Mouse (Mus musculus) heart, embryonic 16.5 days (tissue): ENCODE data around the gene Sec16a. TPM values are rescaled to one million over a fixed set of nuclear protein-coding genes. Genes with fewer than 3 reads are reported as not detected.
A peak's percentile ranks its signal among the peaks of the same experiment; 100 is the strongest.

Source experiments
- ATAC-seq: fragments of 200-750 bp; cut with Nextera tagmentation; replicated peaks from 2 replicates; pipeline ENCODE4 v1.8.0; 2017; ENCODE audit warnings: moderate number of reproducible peaks; ENCODE audit not compliant: insufficient read depth, low FRiP score; ENCODE audit errors: extremely low read depth
- H3K27ac ChIP-seq: fragments of 300-500 bp; sonication (generic); 2 replicates; pipeline ENCODE4 v1.5.1; 2014; ENCODE audit warnings: mild to moderate bottlenecking, low read length, control low read depth, moderate library complexity
- H3K27me3 ChIP-seq: fragments of 300-500 bp; sonication (generic); 2 replicates; pipeline ENCODE4 v1.6.1; 2014; ENCODE audit warnings: low read length, mixed read lengths; ENCODE audit not compliant: control insufficient read depth, insufficient read depth
- H3K36me3 ChIP-seq: fragments of 300-500 bp; sonication (generic); 2 replicates; pipeline ENCODE4 v1.6.1; 2014; ENCODE audit not compliant: control insufficient read depth, insufficient read depth
- H3K4me1 ChIP-seq: fragments of 300-500 bp; sonication (generic); 2 replicates; pipeline ENCODE4 v1.6.1; 2014; ENCODE audit warnings: low read length, mixed read lengths; ENCODE audit not compliant: control insufficient read depth, insufficient read depth
- H3K4me2 ChIP-seq: fragments of 300-500 bp; sonication (generic); 2 replicates; pipeline ENCODE4 v1.6.1; 2014; ENCODE audit warnings: low read depth, mild to moderate bottlenecking, control low read depth, low read length
- H3K4me3 ChIP-seq: fragments of 300-500 bp; sonication (generic); 2 replicates; pipeline ENCODE4 v1.5.1; 2014; ENCODE audit warnings: mild to moderate bottlenecking, control low read depth, low read length
- H3K9ac ChIP-seq: fragments of 300-500 bp; sonication (generic); 2 replicates; pipeline ENCODE4 v1.6.1; 2014; ENCODE audit warnings: low read length, control low read depth
- H3K9me3 ChIP-seq: fragments of 300-500 bp; sonication (generic); replicated peaks from 2 replicates; pipeline ENCODE4 v1.6.1; 2016; ENCODE audit warnings: low read length; ENCODE audit not compliant: control insufficient read depth
- WGBS: fragments of 180-500 bp; shearing (Covaris S2); extraction: QIAGEN DNeasy Blood & Tissue Kit; methylation state at CpG from one replicate; pipeline ENCODE4 v1.1.7; 2014; 5-methylcytosine and 5-hydroxymethylcytosine counted together
- polyA plus RNA-seq: library from polyadenylated mRNA; unstranded; fragments of >200 nt; fragmentation: Nextera tagmentation; extraction: Ambion mirVana; gene quantifications from 2 replicates; pipeline ENCODE4 v1.2.1, GENCODE M21; 2015

Gene Sec16a
- polyA plus RNA-seq = 14.5 and 14.8 TPM in 2 replicates

GRCm38 (mm10) chr2:26444946-26445665 lies at the start of gene Sec16a:
Gene Sec16a, minus strand, starts transcription at chr2:26445216.
- H3K4me1 ChIP-seq = peaks cover 31% of the 10 kb centered on the region
- H3K4me2 ChIP-seq = peak within 1 kb of the TSS; percentile 90
- H3K27me3 ChIP-seq = no peaks in the 10 kb centered on the region
- peak; percentile 89 for ATAC-seq
- WGBS = under 1% methylated on average over 61 of the region's 61 CpGs
- peak within 1 kb of the TSS; percentile 91 for H3K4me3 ChIP-seq
- peaks cover 16% of the 10 kb centered on the region for H3K36me3 ChIP-seq
- peak within 1 kb of the TSS; percentile 94 for H3K9ac ChIP-seq
- peak within 1 kb of the TSS; percentile 94 for H3K27ac ChIP-seq
- H3K9me3 ChIP-seq = no peaks in the 10 kb centered on the region

- ATAC-seq = no peak
- H3K36me3 ChIP-seq = 0 out of 2 replicates have a peak, but pooled peaks cover 4% of the 10 kb centered on the region
- 42% methylated on average over 7 of the region's 7 CpGs for WGBS
- peak overlapping the region; percentile 51 for H3K4me2 ChIP-seq
- peaks cover 77% of the 10 kb centered on the region for H3K4me1 ChIP-seq
- H3K4me3 ChIP-seq = peak overlapping the region; percentile 5; the same call in 1 of the 2 replicates
- no peak overlapping the region; the same call in 1 of the 2 replicates for H3K9ac ChIP-seq
- no peaks in the 10 kb centered on the region for H3K27me3 ChIP-seq
- H3K27ac ChIP-seq = peak overlapping the region; percentile 88
- H3K9me3 ChIP-seq = no peaks in the 10 kb centered on the region
Measured at GRCm38 (mm10) chr2:26494396-26494795, 49.4 kb upstream of the Sec16a start.

DNA sequence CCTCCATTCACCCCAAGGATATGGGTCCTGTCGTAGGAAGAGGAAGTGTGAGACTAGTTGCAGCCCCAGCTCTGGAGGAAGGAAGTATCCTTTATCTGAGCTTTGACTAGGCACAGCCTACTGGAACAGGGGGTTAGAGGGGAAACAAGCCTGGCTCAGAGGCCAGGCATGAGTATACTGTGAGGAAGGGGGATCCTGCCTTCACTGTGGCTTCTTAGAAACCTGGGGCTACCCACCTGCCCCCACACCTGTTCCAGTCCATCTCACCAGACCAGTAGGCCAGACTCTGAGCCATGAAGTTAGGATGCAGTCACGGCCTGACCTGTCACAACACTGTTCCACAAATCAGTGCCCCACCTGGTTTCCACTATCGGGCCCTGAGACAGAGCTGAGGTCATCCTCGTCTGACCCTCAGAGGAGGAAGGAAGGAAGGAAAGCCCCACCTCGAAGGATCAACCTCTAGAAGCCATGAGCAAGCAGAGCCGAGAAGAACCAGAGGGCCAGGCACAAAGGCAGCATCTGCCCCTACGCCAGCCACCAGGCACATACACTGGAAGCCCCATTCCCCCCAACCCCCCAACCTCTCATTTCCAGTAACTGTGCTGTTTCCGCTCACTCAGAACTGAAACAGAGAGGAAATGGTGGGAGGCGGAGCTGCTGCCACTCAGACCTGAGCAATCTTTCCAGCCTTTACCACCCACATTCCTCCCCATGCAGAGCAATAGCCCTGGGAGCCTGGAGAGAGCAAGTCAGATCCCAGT lies 48.2 kb upstream of the Sec16a start:
- 42% methylated on average over 9 of the region's 9 CpGs for whole genome bisulfite sequencing
- no peaks in the 10 kb centered on the region for H3K9me3 ChIP-seq
- H3K4me3 ChIP-seq = peak overlapping the region; percentile 13
- H3K27me3 ChIP-seq = no peaks in the 10 kb centered on the region
- peaks cover 85% of the 10 kb centered on the region for H3K4me1 ChIP-seq
- peak overlapping the region; percentile 24 for H3K9ac ChIP-seq
- 0 out of 2 replicates have a peak, but pooled peaks cover 2% of the 10 kb centered on the region for H3K36me3 ChIP-seq
- peak; percentile 19; the same call in 1 of the 2 replicates for ATAC-seq
- H3K27ac ChIP-seq = peak overlapping the region; percentile 88
- H3K4me2 ChIP-seq = peak overlapping the region; percentile 51

DNA sequence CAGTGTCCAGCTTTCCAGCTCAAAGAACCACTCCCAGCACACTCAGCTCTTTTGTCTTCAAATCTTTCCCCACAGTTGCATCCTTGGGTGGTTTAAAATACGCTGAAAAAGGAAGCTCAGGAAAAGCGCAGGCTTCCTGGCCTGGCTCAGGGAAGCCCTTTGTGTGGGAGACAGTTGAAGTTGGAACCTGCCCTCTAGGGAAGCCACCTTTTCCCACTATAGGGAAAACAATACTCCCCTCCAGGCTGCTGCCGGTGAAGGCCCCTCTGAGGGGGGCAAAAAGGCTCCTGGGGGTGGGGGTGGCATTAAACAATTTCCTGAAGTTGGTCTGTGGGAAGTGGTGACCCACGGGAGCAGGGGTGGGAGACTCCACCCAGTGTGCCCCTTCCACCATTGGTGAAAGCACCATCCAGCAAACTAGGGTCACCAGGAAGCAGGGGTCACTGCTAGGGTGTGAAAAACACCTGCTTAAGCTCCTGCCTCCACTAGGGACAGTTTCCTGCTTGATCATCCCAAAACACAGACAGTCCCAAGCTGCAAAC lies 45.8 kb upstream of the Sec16a start:
- peak; percentile 21; the same call in 1 of the 2 replicates for ATAC-seq
- no peaks in the 10 kb centered on the region for H3K27me3 ChIP-seq
- 0 out of 2 replicates have a peak overlapping the region, but pooled peaks have one; percentile 8 for H3K9ac ChIP-seq
- H3K4me2 ChIP-seq = peak overlapping the region; percentile 31; the same call in 1 of the 2 replicates
- WGBS = 55% methylated on average over 4 of the region's 4 CpGs
- H3K27ac ChIP-seq = peak overlapping the region; percentile 88
- H3K36me3 ChIP-seq = 0 out of 2 replicates have a peak, but pooled peaks cover 2% of the 10 kb centered on the region
- H3K9me3 ChIP-seq = no peaks in the 10 kb centered on the region
- H3K4me1 ChIP-seq = peaks cover 81% of the 10 kb centered on the region
- no peak overlapping the region for H3K4me3 ChIP-seq

- no peaks in the 10 kb centered on the region for H3K27me3 ChIP-seq
- H3K27ac ChIP-seq = peak overlapping the region; percentile 88
- H3K36me3 ChIP-seq = peaks cover 9% of the 10 kb centered on the region
- H3K4me3 ChIP-seq = no peak overlapping the region
- H3K9ac ChIP-seq = no peak overlapping the region; the same call in 1 of the 2 replicates
- no peaks in the 10 kb centered on the region for H3K9me3 ChIP-seq
- H3K4me1 ChIP-seq = peaks cover 63% of the 10 kb centered on the region
- WGBS = 49% methylated on average over 9 of the region's 9 CpGs
- no peak overlapping the region for H3K4me2 ChIP-seq
- ATAC-seq = no peak
Measured at GRCm38 (mm10) chr2:26488535-26489135, 43.6 kb upstream of the Sec16a start.

- Histone ChIP-seq H3K27ac (peak overlapping the region; percentile 44), H3K4me2 (peak overlapping the region; percentile 18; the same call in 1 of the 2 replicates), H3K9me3 (no peaks in the 10 kb centered on the region), H3K36me3 (peaks cover 10% of the 10 kb centered on the region), H3K4me3 (no peak overlapping the region), H3K9ac (no peak overlapping the region), H3K27me3 (no peaks in the 10 kb centered on the region), H3K4me1 (peaks cover 55% of the 10 kb centered on the region)
- WGBS = 47% methylated on average over 18 of the region's 18 CpGs
- ATAC-seq = no peak
Measured at GRCm38 (mm10) chr2:26487322-26488021, 42.5 kb upstream of the Sec16a start.

GRCm38 (mm10) chr2:26486835-26487321 lies 41.9 kb upstream of the Sec16a start:
- H3K9me3 ChIP-seq = no peaks in the 10 kb centered on the region
- peak overlapping the region; percentile 44 for H3K27ac ChIP-seq
- H3K9ac ChIP-seq = 0 out of 2 replicates have a peak overlapping the region, but pooled peaks have one; percentile 9
- no peak for ATAC-seq
- peaks cover 53% of the 10 kb centered on the region for H3K4me1 ChIP-seq
- no peaks in the 10 kb centered on the region for H3K27me3 ChIP-seq
- no peak overlapping the region for H3K4me3 ChIP-seq
- WGBS = 32% methylated on average over 3 of the region's 3 CpGs
- H3K4me2 ChIP-seq = peak overlapping the region; percentile 18; the same call in 1 of the 2 replicates
- peaks cover 10% of the 10 kb centered on the region for H3K36me3 ChIP-seq

- Histone ChIP-seq H3K4me1 (peaks cover 53% of the 10 kb centered on the region), H3K27ac (peak overlapping the region; percentile 44)
Measured at GRCm38 (mm10) chr2:26486264-26486810, 41.3 kb upstream of the Sec16a start.

More at GRCm38 (mm10) chr2:26486264-26486810, 41.3 kb upstream of the Sec16a start:
- 30% methylated on average over 5 of the region's 5 CpGs for WGBS
- no peak for ATAC-seq
- H3K4me2 ChIP-seq = 0 out of 2 replicates have a peak overlapping the region, but pooled peaks have one; percentile 8
- no peak overlapping the region for H3K4me3 ChIP-seq
- H3K9me3 ChIP-seq = no peaks in the 10 kb centered on the region
- 0 out of 2 replicates have a peak overlapping the region, but pooled peaks have one; percentile 19 for H3K9ac ChIP-seq
- no peaks in the 10 kb centered on the region for H3K27me3 ChIP-seq
- peaks cover 14% of the 10 kb centered on the region for H3K36me3 ChIP-seq
